Mouse (Mus musculus): ENCODE measurements at regions not wholly inside any gene's neighbourhood (a gene's known extent, or its start where the extent isn't known, plus 50 kb on each side); places are given as distances from the start of the nearest gene placed in this dataset.

DNA sequence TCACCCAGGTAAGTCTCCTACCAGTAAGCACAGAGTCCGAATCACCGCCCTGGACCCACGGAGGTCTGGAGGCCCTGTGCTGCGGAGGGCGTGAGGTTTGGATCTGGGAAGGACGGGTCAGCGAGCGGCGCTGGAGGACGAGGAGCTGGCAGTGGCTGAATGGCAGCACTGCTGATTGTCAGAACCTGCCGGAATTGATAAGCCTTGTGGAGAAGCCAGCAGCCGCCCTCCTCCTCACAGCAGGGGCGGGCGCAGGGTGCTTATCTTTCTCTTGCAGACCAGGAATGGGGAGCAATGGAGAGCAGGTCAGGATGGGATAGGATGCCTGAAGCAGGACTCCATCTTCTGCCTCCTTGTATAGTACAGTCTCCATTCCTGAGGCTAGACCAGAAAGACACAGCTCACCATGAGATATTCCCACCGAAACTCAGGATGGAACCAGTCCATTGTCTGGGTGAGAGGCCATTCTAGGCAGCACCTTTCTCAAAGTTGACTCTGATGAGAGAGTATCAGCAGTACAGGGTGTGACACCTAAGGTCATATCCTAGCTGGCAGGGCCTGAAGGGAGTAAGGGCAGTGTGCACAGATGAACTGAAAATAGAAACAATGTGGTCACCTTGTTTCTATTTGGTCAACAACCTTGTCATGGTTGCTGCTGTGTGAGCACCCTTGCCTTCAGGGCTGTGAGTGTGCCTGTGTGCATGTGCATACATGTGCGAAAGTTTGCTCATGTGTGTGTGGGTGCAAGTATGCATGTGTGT, 165.5 kb downstream of the Ajap1 start:
- Histone ChIP-seq H3K4me2 (ENCODE audit: insufficient read depth, low read depth, poor library complexity, severe bottlenecking) (no peak overlapping the region), H3K27ac (ENCODE audit: insufficient read depth, low read depth) (no peak overlapping the region), H3K4me1 (ENCODE audit: control insufficient read depth in 1 of 2, insufficient read depth in 2 of 2) (no peaks in the 10 kb centered on the region), H3K79me2 (replicated peaks; ENCODE audit: control insufficient read depth, extremely low read depth, insufficient read depth, poor library complexity, severe bottlenecking) (no peaks in the 10 kb centered on the region), H3K27me3 (replicated peaks) (no peaks in the 10 kb centered on the region), H3K9ac (ENCODE audit: insufficient read depth, low read depth) (no peak overlapping the region), H3K36me3 (replicated peaks in 1 of 2; ENCODE audit: control insufficient read depth in 1 of 2, insufficient read depth in 1 of 2, low read length in 1 of 2) (no peaks in the 10 kb centered on the region), H3K9me3 (replicated peaks; ENCODE audit: low read length) (peaks cover 97% of the 10 kb centered on the region), H3K4me3 (replicated peaks in 1 of 3; ENCODE audit: low read depth in 2 of 3, low read length in 2 of 3, poor library complexity in 1 of 3) (no peak overlapping the region)
- DNase-seq (ENCODE audit: extremely low read depth), result no peak
- in situ Hi-C loops (cut with MboI; ENCODE audit: low pct_ligation_motif_present, low pct_unique_long_range_greater_than_20kb, low sequenced_read_pairs) (no loop called here), dilution Hi-C loops (cut with MboI; ENCODE audit: extremely low pct_ligation_motif_present, extremely low pct_unique_long_range_greater_than_20kb, low sequenced_read_pairs) (no loop called here)
- no peak for TF ChIP-seq CTCF (conservative IDR thresholded peaks at IDR 0.05 in 1 of 2, IDR thresholded peaks at IDR 0.05 in 1 of 2; ENCODE audit: low read depth in 2 of 2, low read length in 2 of 2)
- no peak for TF ChIP-seq CHD1 (IDR thresholded peaks at IDR 0.05; ENCODE audit: low read depth, low read length)
- no peak for TF ChIP-seq BHLHE40 (IDR thresholded peaks at IDR 0.05; ENCODE audit: low read depth, low read length)
- TF ChIP-seq IRF4 (IDR thresholded peaks at IDR 0.05; ENCODE audit: low read depth, low read length), result no peak
- no peak for TF ChIP-seq ZC3H11A (IDR thresholded peaks at IDR 0.05; ENCODE audit: low read depth, low read length)
- TF ChIP-seq ZKSCAN1 (IDR thresholded peaks at IDR 0.05; ENCODE audit: borderline replicate concordance, low read depth, low read length), result no peak
- TF ChIP-seq SMC3 (IDR thresholded peaks at IDR 0.05; ENCODE audit: low read depth, low read length), result no peak
- TF ChIP-seq CHD2 (IDR thresholded peaks at IDR 0.05; ENCODE audit: low read length), result no peak
- no peak for TF ChIP-seq USF1 (IDR thresholded peaks at IDR 0.05; ENCODE audit: low read depth, low read length)
- no peak for TF ChIP-seq KAT2A (IDR thresholded peaks at IDR 0.05; ENCODE audit: insufficient replicate concordance, low read length)
- TF ChIP-seq E2F4 (IDR thresholded peaks at IDR 0.05; ENCODE audit: insufficient replicate concordance, low read depth, low read length), result no peak

DNA sequence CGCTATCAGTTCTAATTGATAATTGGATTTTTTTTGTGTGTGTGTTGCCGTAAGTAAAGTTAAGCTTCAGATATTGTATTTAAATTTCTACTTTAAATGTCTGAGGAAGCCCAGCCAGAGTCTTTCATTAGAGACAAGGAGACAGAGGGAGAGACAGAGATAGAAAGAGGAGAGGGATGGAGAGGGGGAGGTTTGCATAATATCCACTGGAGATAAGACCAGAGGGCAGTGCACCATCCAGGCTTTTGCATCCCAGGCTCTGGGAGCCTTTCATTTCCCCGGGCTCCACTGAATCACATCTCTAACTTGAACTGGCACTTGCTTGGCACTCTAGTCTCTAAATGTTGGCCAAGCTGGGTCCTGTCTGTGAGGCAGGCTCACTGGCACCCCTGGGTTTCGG, 166.1 kb downstream of the Ajap1 start:
- no peak overlapping the region for H3K9ac ChIP-seq (ENCODE audit: insufficient read depth, low read depth)

More for the DNA sequence above, 166.1 kb downstream of the Ajap1 start:
- DNase-seq (ENCODE audit: extremely low read depth), result no peak
- Histone ChIP-seq H3K36me3 (replicated peaks in 1 of 2; ENCODE audit: control insufficient read depth in 1 of 2, insufficient read depth in 1 of 2, low read length in 1 of 2) (no peaks in the 10 kb centered on the region), H3K4me2 (ENCODE audit: insufficient read depth, low read depth, poor library complexity, severe bottlenecking) (no peak overlapping the region), H3K4me1 (ENCODE audit: control insufficient read depth in 1 of 2, insufficient read depth in 2 of 2) (no peaks in the 10 kb centered on the region), H3K79me2 (replicated peaks; ENCODE audit: control insufficient read depth, extremely low read depth, insufficient read depth, poor library complexity, severe bottlenecking) (no peaks in the 10 kb centered on the region), H3K4me3 (replicated peaks in 1 of 3; ENCODE audit: low read depth in 2 of 3, low read length in 2 of 3, poor library complexity in 1 of 3) (no peak overlapping the region), H3K27ac (ENCODE audit: insufficient read depth, low read depth) (no peak overlapping the region), H3K27me3 (replicated peaks) (no peaks in the 10 kb centered on the region), H3K9me3 (replicated peaks; ENCODE audit: low read length) (peaks cover 97% of the 10 kb centered on the region)
- TF ChIP-seq GABPA (IDR thresholded peaks at IDR 0.05; ENCODE audit: insufficient replicate concordance, low read depth, low read length) (no peak), E2F4 (IDR thresholded peaks at IDR 0.05; ENCODE audit: insufficient replicate concordance, low read depth, low read length) (no peak), MAX (IDR thresholded peaks at IDR 0.05; ENCODE audit: low read length) (no peak), TBP (conservative IDR thresholded peaks at IDR 0.05; ENCODE audit: low read depth, low read length) (no peak), ZNF384 (IDR thresholded peaks at IDR 0.05; ENCODE audit: low read depth, low read length) (no peak), IRF4 (IDR thresholded peaks at IDR 0.05; ENCODE audit: low read depth, low read length) (no peak), PAX5 (IDR thresholded peaks at IDR 0.05; ENCODE audit: low read length) (no peak), HCFC1 (IDR thresholded peaks at IDR 0.05; ENCODE audit: low read depth, low read length) (no peak), RAD21 (IDR thresholded peaks at IDR 0.05; ENCODE audit: low read depth, low read length) (no peak), JUND (conservative IDR thresholded peaks at IDR 0.05; ENCODE audit: low read depth, low read length) (no peak), ZKSCAN1 (IDR thresholded peaks at IDR 0.05; ENCODE audit: borderline replicate concordance, low read depth, low read length) (no peak), NRF1 (IDR thresholded peaks at IDR 0.05; ENCODE audit: low read depth, low read length) (no peak), SMC3 (IDR thresholded peaks at IDR 0.05; ENCODE audit: low read depth, low read length) (no peak), RCOR1 (conservative IDR thresholded peaks at IDR 0.05; ENCODE audit: low read depth, low read length) (no peak), POLR2AphosphoS2 (IDR thresholded peaks at IDR 0.05; ENCODE audit: low read depth, low read length) (no peak)
- dilution Hi-C loops (cut with MboI; ENCODE audit: extremely low pct_ligation_motif_present, extremely low pct_unique_long_range_greater_than_20kb, low sequenced_read_pairs) (no loop called here), in situ Hi-C loops (cut with MboI; ENCODE audit: low pct_ligation_motif_present, low pct_unique_long_range_greater_than_20kb, low sequenced_read_pairs) (no loop called here)
